Mouse (Mus musculus): ENCODE results near the gene Etv6.

The Etv6 gene

GRCm38 (mm10) chr6:134208180-134208952, 172.9 kb downstream of the Etv6 start:
- no peak for DNase-seq (ENCODE audit: low spot score)

- no peak for DNase-seq (ENCODE audit: low spot score)
Observed at GRCm38 (mm10) chr6:134210675-134211457, 175.4 kb downstream of the Etv6 start.

- no peak for DNase-seq (ENCODE audit: low spot score)
Observed at GRCm38 (mm10) chr6:134211458-134211776, 175.9 kb downstream of the Etv6 start.

GRCm38 (mm10) chr6:134217747-134218146, 182.2 kb downstream of the Etv6 start:
- no peak for DNase-seq (ENCODE audit: low spot score)

- DNase-seq (ENCODE audit: low spot score), result no peak
Observed at GRCm38 (mm10) chr6:134218441-134218840, 182.9 kb downstream of the Etv6 start.

GRCm38 (mm10) chr6:134219358-134219757, 183.9 kb downstream of the Etv6 start:
- DNase-seq (ENCODE audit: low spot score), result peak; percentile 10

GRCm38 (mm10) chr6:134220209-134220777, 184.8 kb downstream of the Etv6 start:
- DNase-seq (ENCODE audit: low spot score), result no peak

- no peak for DNase-seq (ENCODE audit: low spot score)
Observed at GRCm38 (mm10) chr6:134222248-134222929, 186.9 kb downstream of the Etv6 start.

- DNase-seq (ENCODE audit: low spot score), result no peak
Observed at GRCm38 (mm10) chr6:134225564-134225963, 190.1 kb downstream of the Etv6 start.

GRCm38 (mm10) chr6:134226349-134227169, 191.1 kb downstream of the Etv6 start:
- no peak for DNase-seq (ENCODE audit: low spot score)

- no peak for DNase-seq (ENCODE audit: low spot score)
Observed at GRCm38 (mm10) chr6:134236311-134236710, 200.8 kb downstream of the Etv6 start.

- no peak for DNase-seq (ENCODE audit: low spot score)
Observed at GRCm38 (mm10) chr6:134238455-134238854, 203.0 kb downstream of the Etv6 start.

- DNase-seq (ENCODE audit: low spot score), result no peak
Observed at GRCm38 (mm10) chr6:134240988-134241387, 205.5 kb downstream of the Etv6 start.

- DNase-seq (ENCODE audit: low spot score), result no peak
Observed at GRCm38 (mm10) chr6:134243119-134243518, 207.6 kb downstream of the Etv6 start.

- DNase-seq (ENCODE audit: low spot score), result no peak
Observed at GRCm38 (mm10) chr6:134243546-134243945, 208.0 kb downstream of the Etv6 start.

GRCm38 (mm10) chr6:134244071-134244470, 208.6 kb downstream of the Etv6 start:
- DNase-seq (ENCODE audit: low spot score), result no peak

- DNase-seq (ENCODE audit: low spot score), result no peak
Observed at GRCm38 (mm10) chr6:134246109-134246508, 210.6 kb downstream of the Etv6 start.

GRCm38 (mm10) chr6:134247324-134247723, 211.8 kb downstream of the Etv6 start:
- DNase-seq (ENCODE audit: low spot score), result no peak

- no peak for DNase-seq (ENCODE audit: low spot score)
Observed at GRCm38 (mm10) chr6:134248720-134249119, 213.2 kb downstream of the Etv6 start.

- no peak for DNase-seq (ENCODE audit: low spot score)
Observed at GRCm38 (mm10) chr6:134250764-134251163, 215.3 kb downstream of the Etv6 start.

- DNase-seq (ENCODE audit: low spot score), result no peak
Observed at GRCm38 (mm10) chr6:134251364-134251763, 215.9 kb downstream of the Etv6 start.
